Mouse (Mus musculus) lung, embryonic 14.5 days (tissue): ENCODE results near the gene Rflnb. TPM values are rescaled to one million over a fixed set of nuclear protein-coding genes. Genes with fewer than 3 reads are reported as not detected.
A peak's percentile ranks its signal among the peaks of the same experiment; 100 is the strongest.

Experiments used
- ATAC-seq: fragments of 200-750 bp; cut with Nextera tagmentation; 2 replicates; pipeline ENCODE4 v1.8.0; 2017; ENCODE audit warnings: mild to moderate bottlenecking, moderate TSS enrichment, moderate library complexity; ENCODE audit not compliant: insufficient read depth
- DNase-seq: peaks from one replicate; pipeline ENCODE4 v3.0.0-alpha.2; 2015
- H3K27ac ChIP-seq: fragments of 300-500 bp; sonication (generic); 2 replicates; pipeline ENCODE4 v1.5.1; 2014; ENCODE audit warnings: low read depth, mild to moderate bottlenecking, moderate library complexity
- H3K27me3 ChIP-seq: fragments of 300-500 bp; sonication (generic); 2 replicates; pipeline ENCODE4 v1.6.1; 2014; ENCODE audit warnings: low read length, control low read depth; ENCODE audit not compliant: insufficient read depth
- H3K36me3 ChIP-seq: fragments of 300-500 bp; sonication (generic); 2 replicates; pipeline ENCODE4 v1.6.1; 2014; ENCODE audit warnings: control low read depth; ENCODE audit not compliant: insufficient read depth
- H3K4me1 ChIP-seq: fragments of 300-500 bp; sonication (generic); 2 replicates; pipeline ENCODE4 v1.6.1; 2014; ENCODE audit warnings: antibody characterized with exemption, control low read depth; ENCODE audit not compliant: insufficient read depth
- H3K4me2 ChIP-seq: fragments of 300-500 bp; sonication (generic); 2 replicates; pipeline ENCODE4 v1.6.1; 2014; ENCODE audit warnings: mild to moderate bottlenecking
- H3K4me3 ChIP-seq: fragments of 300-500 bp; sonication (generic); 2 replicates; pipeline ENCODE4 v1.5.1; 2014; ENCODE audit warnings: low read depth, low read length
- H3K9ac ChIP-seq: fragments of 300-500 bp; sonication (generic); 2 replicates; pipeline ENCODE4 v1.6.1; 2014
- H3K9me3 ChIP-seq: fragments of 300-500 bp; sonication (generic); 2 replicates; pipeline ENCODE4 v1.6.1; 2016; ENCODE audit warnings: low read depth, low read length, control low read depth
- CTCF ChIP-seq: IDR thresholded peaks from 2 replicates; pipeline ENCODE4 v1.5.1; 2016; ENCODE audit warnings: antibody characterized with exemption, low read depth
- WGBS: fragments of 180-500 bp; shearing (Covaris S2); extraction: QIAGEN DNeasy Blood & Tissue Kit; methylation state at CpG from one replicate; pipeline ENCODE4 v1.1.7; 2014; 5-methylcytosine and 5-hydroxymethylcytosine counted together
- polyA plus RNA-seq: library from polyadenylated mRNA; unstranded; fragments of >200 nt; fragmentation: Nextera tagmentation; extraction: Ambion mirVana; gene quantifications from 2 replicates; pipeline ENCODE4 v1.2.1, GENCODE M21; 2014

The Rflnb gene
- polyA plus RNA-seq, 1 experiment from 2014 or later, result 51.0 TPM

- peaks cover under 1% of the 10 kb centered on the region; the same call in 1 of the 2 replicates for H3K4me1 ChIP-seq
- no peak overlapping the region for H3K4me2 ChIP-seq
- H3K27me3 ChIP-seq, result no peaks in the 10 kb centered on the region
- no peaks in the 10 kb centered on the region for H3K9me3 ChIP-seq
- no peak overlapping the region for H3K4me3 ChIP-seq
- 28% methylated on average over 6 of the region's 6 CpGs for WGBS
- H3K27ac ChIP-seq, result no peak overlapping the region
- DNase-seq (peak; percentile 33), ATAC-seq (no peak)
- H3K9ac ChIP-seq, result no peak overlapping the region
- no peak for TF ChIP-seq CTCF
- H3K36me3 ChIP-seq, result no peaks in the 10 kb centered on the region
Observed at GRCm38 (mm10) chr11:76037581-76038294, 10.2 kb upstream of the Rflnb start.

DNA sequence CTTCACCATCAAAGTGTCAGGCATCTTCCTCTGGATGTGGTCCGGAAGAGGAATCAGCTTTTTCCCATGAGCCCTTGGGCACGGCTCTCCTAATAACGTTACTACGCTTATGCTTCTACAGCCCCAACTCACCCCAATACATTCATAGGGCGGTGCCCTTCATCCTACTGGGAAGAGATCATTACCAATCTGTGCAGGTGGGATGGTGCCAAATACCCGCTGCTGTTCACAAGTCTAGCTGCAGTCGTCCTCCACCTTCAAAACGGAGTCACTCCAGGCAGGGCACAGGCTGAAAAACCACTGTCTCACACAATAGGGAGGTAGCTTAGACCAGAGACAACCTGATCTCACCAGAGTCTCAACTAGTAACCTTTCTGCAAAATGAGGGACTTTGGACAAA, 7.6 kb upstream of the Rflnb start:
- WGBS, result 78% methylated on average over 8 of the region's 8 CpGs
- ATAC-seq (no peak), DNase-seq (no peak)
- Histone ChIP-seq H3K4me3 (no peak overlapping the region), H3K4me1 (no peaks in the 10 kb centered on the region), H3K27ac (no peak overlapping the region), H3K9ac (no peak overlapping the region), H3K27me3 (no peaks in the 10 kb centered on the region), H3K9me3 (no peaks in the 10 kb centered on the region), H3K36me3 (no peaks in the 10 kb centered on the region), H3K4me2 (no peak overlapping the region)
- TF ChIP-seq CTCF, result no peak

DNA sequence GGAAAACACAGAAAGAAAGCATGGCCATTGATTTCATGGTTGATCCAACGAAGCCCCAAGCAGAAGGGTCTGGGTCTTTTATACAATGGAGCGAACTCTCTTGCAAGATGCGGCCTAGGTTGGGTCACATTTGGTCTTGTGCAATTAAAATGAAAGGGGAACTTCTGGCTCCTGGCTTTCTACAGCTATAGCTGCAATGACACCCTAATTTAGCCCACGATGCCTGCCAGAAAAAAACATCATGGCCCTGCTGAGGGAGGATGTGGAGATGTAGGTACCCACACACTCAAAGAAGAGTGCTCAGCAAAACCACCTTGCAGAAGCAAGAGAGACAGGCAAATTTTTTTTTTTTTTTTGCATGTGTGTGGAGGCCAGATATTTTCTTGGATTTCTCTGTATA, 6.3 kb upstream of the Rflnb start:
- Histone ChIP-seq H3K4me1 (no peaks in the 10 kb centered on the region), H3K4me3 (no peak overlapping the region), H3K4me2 (no peak overlapping the region), H3K27ac (no peak overlapping the region), H3K9me3 (no peaks in the 10 kb centered on the region), H3K36me3 (no peaks in the 10 kb centered on the region), H3K27me3 (no peaks in the 10 kb centered on the region), H3K9ac (no peak overlapping the region)
- DNase-seq (no peak), ATAC-seq (no peak)
- no peak for TF ChIP-seq CTCF
- 78% methylated on average over 4 of the region's 4 CpGs for WGBS

DNA sequence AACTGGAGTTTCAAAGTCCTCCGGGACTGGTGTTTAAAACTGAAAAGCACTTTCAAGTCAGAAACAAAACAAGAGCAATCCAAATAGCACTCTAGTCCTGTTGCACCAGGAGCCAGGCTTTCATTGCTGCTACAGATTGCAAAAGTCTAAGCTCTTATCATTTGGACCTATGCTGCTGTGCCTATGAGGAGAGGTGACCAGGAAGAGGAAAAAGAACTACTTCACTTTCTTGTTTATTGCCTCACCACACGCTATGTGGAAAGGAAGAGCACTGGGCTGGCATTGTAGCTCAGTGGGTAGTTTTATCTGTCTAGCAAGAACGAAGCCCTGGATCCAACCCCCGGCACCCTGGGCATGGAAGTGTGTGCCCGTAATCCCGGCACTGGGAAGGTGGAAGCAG, 5.8 kb upstream of the Rflnb start:
- Histone ChIP-seq H3K27me3 (no peaks in the 10 kb centered on the region), H3K36me3 (no peaks in the 10 kb centered on the region), H3K27ac (no peak overlapping the region), H3K4me3 (no peak overlapping the region), H3K9me3 (no peaks in the 10 kb centered on the region), H3K9ac (no peak overlapping the region), H3K4me1 (no peaks in the 10 kb centered on the region), H3K4me2 (no peak overlapping the region)
- no peak for TF ChIP-seq CTCF
- no peak for DNase-seq
- ATAC-seq, result no peak
- WGBS, result 75% methylated on average over 6 of the region's 6 CpGs

- TF ChIP-seq CTCF, result no peak
- peaks cover 15% of the 10 kb centered on the region for H3K36me3 ChIP-seq
- peak overlapping the region; percentile 85 for H3K4me3 ChIP-seq
- WGBS, result 2% methylated on average over 12 of the region's 14 CpGs
- H3K27ac ChIP-seq, result peak overlapping the region; percentile 87
- ATAC-seq, result peak; percentile 54; the same call in 1 of the 2 replicates
- H3K9ac ChIP-seq, result peak overlapping the region; percentile 84
- DNase-seq, result peak; percentile 57
- H3K4me1 ChIP-seq, result peaks cover 18% of the 10 kb centered on the region; the same call in 1 of the 2 replicates
- H3K4me2 ChIP-seq, result peak overlapping the region; percentile 79
- no peaks in the 10 kb centered on the region for H3K9me3 ChIP-seq
- no peaks in the 10 kb centered on the region for H3K27me3 ChIP-seq
Observed at GRCm38 (mm10) chr11:76028072-76028465, 487 bp upstream of the Rflnb start.

DNA sequence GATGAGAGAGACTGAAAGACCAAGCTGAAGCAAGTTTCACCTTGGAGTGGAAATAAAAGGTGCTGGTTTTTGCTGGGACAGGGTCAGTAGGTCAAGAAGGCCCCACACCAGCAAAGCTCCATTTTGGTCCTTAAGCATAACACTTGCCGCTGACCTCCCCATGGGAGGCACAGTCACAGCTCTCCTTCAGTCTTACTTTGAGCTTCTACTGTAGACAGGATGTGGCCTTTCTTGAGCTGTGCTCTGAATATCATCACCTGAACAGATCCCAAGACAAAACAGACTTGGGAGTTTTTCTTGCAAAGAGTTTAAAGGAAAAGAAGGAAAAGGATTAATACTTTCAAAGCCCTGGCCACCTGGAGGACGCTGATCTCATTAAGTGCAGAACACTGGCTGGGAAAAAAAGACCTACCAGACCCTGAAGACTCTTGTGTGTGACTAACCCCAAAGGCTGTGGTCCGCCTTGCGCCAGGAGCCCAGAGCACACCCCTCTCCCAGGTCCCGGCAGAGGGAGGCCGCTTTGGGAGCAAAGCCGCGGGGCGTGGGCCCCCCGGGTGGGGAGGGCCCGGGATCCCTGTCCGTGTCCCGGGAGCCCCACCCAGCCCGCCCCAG, 949 bp downstream of the Rflnb start:
- no peak for TF ChIP-seq CTCF
- peaks cover 27% of the 10 kb centered on the region for H3K36me3 ChIP-seq
- H3K9ac ChIP-seq, result peak overlapping the region; percentile 84
- H3K4me3 ChIP-seq, result peak overlapping the region; percentile 85
- 6% methylated on average over 14 of the region's 14 CpGs for WGBS
- peak overlapping the region; percentile 79 for H3K4me2 ChIP-seq
- peak overlapping the region; percentile 87 for H3K27ac ChIP-seq
- peaks cover 18% of the 10 kb centered on the region; the same call in 1 of the 2 replicates for H3K4me1 ChIP-seq
- no peaks in the 10 kb centered on the region for H3K9me3 ChIP-seq
- ATAC-seq (no peak), DNase-seq (no peak)
- no peaks in the 10 kb centered on the region for H3K27me3 ChIP-seq

DNA sequence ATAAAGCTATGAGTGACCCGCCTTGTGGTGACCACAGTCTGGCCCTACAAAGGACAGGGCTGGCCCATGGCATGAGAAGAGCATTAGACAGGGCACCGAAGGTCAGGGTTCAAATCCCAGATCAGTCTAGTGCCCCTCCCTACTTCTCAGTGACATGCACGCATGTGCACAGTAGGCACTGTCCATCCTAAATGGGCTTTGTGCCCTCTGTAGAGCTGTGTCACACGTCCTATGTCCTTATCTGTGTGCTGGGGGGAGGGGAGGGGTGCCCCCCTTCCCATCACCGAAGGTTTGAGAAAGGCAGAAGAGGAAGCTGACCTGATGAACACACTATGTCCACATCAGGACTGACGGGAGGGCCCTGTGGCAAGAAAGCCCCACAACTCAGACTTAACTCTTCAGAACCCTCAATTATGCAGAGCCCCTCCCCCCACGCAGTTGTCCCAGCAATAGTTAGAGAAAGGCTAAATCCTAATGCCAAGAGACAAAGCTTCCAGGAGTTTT, 2.5 kb downstream of the Rflnb start:
- peaks cover 31% of the 10 kb centered on the region for H3K36me3 ChIP-seq
- ATAC-seq (no peak), DNase-seq (no peak)
- H3K9ac ChIP-seq, result no peak overlapping the region
- H3K27me3 ChIP-seq, result no peaks in the 10 kb centered on the region
- WGBS, result 59% methylated on average over 7 of the region's 7 CpGs
- H3K9me3 ChIP-seq, result no peaks in the 10 kb centered on the region
- no peak overlapping the region for H3K4me3 ChIP-seq
- H3K4me2 ChIP-seq, result peak overlapping the region; percentile 79
- no peak for TF ChIP-seq CTCF
- H3K27ac ChIP-seq, result no peak overlapping the region
- H3K4me1 ChIP-seq, result peaks cover 18% of the 10 kb centered on the region; the same call in 1 of the 2 replicates
